Mouse (Mus musculus) megakaryocyte, adult 5-6 weeks (primary cell): ENCODE data around the gene Ppox. TPM values are rescaled to one million over a fixed set of nuclear protein-coding genes. Genes with fewer than 3 reads are reported as not detected.

Source experiments
- total RNA-seq, 2 experiments: library from RNA; stranded (forward) in 1 of 2; stranded (reverse) in 1 of 2; fragments of 153-499, 151-499 nt in 1 of 2; fragments of 221-1000, 200-1000 nt in 1 of 2; gene quantifications; 2 replicates each; pipeline versions ENCODE4 v1.2.3 to v1.2.4; 2015 to 2017

The Ppox gene
- total RNA-seq, 2 experiments from 2014 or later = 14.5 to 26.5 TPM

Other genes with a start within 250 kb of the Ppox start
- 499 and 513 TPM in 2 replicates for gene Fcgr3, start 216.3 kb downstream of the Ppox start, total RNA-seq (2015)
- 540 and 572 TPM in 2 replicates for gene Fcgr3, start 216.3 kb downstream of the Ppox start, total RNA-seq (2017)
- 0.91 and 1.0 TPM in 2 replicates for gene Cfap126, start 167.3 kb downstream of the Ppox start, total RNA-seq (2015)
- gene Cfap126, start 167.3 kb downstream of the Ppox start, total RNA-seq (2017) = 0.59 TPM in 1 of 2 replicates, not detected in the other
- gene Sdhc, start 130.6 kb downstream of the Ppox start, total RNA-seq (2015) = 102 and 130 TPM in 2 replicates
- 34.5 and 43.0 TPM in 2 replicates for gene Sdhc, start 130.6 kb downstream of the Ppox start, total RNA-seq (2017)
- gene Mpz, start 130.5 kb downstream of the Ppox start, total RNA-seq (2015) = not detected in 2 replicates
- not detected in 2 replicates for gene Mpz, start 130.5 kb downstream of the Ppox start, total RNA-seq (2017)
- gene Pcp4l1, start 84.9 kb downstream of the Ppox start, total RNA-seq (2015) = 1.2 and 1.4 TPM in 2 replicates
- 0.44 and 0.73 TPM in 2 replicates for gene Pcp4l1, start 84.9 kb downstream of the Ppox start, total RNA-seq (2017)
- not detected in 2 replicates for gene Nr1i3, start 67.2 kb downstream of the Ppox start, total RNA-seq (2015)
- gene Nr1i3, start 67.2 kb downstream of the Ppox start, total RNA-seq (2017) = 0.04 TPM in 2 replicates
- 7.3 and 8.2 TPM in 2 replicates for gene Tomm40l, start 58.7 kb downstream of the Ppox start, total RNA-seq (2015)
- gene Tomm40l, start 58.7 kb downstream of the Ppox start, total RNA-seq (2017) = 8.5 and 14.4 TPM in 2 replicates
- gene Apoa2, start 56.1 kb downstream of the Ppox start, total RNA-seq (2015) = 0.87 TPM in 1 of 2 replicates, not detected in the other
- not detected in 2 replicates for gene Apoa2, start 56.1 kb downstream of the Ppox start, total RNA-seq (2017)
- gene Fcer1g, start 46.8 kb downstream of the Ppox start, total RNA-seq (2015) = 2,036 and 2,044 TPM in 2 replicates
- gene Fcer1g, start 46.8 kb downstream of the Ppox start, total RNA-seq (2017) = 995 and 1,060 TPM in 2 replicates
- gene Adamts4, start 30.8 kb downstream of the Ppox start, total RNA-seq (2015) = not detected in 2 replicates
- 0.12 TPM in 1 of 2 replicates, not detected in the other for gene Adamts4, start 30.8 kb downstream of the Ppox start, total RNA-seq (2017)
- gene Ndufs2, start 29.8 kb downstream of the Ppox start, total RNA-seq (2015) = 235 and 245 TPM in 2 replicates
- gene Ndufs2, start 29.8 kb downstream of the Ppox start, total RNA-seq (2017) = 276 and 306 TPM in 2 replicates
- 17.8 and 20.4 TPM in 2 replicates for gene B4galt3, start 10.9 kb downstream of the Ppox start, total RNA-seq (2015)
- 28.5 and 33.5 TPM in 2 replicates for gene B4galt3, start 10.9 kb downstream of the Ppox start, total RNA-seq (2017)
- gene Usp21, start 6.8 kb upstream of the Ppox start, total RNA-seq (2015) = 41.1 and 41.9 TPM in 2 replicates
- gene Usp21, start 6.8 kb upstream of the Ppox start, total RNA-seq (2017) = 20.2 and 28.9 TPM in 2 replicates
- 95.3 and 105 TPM in 2 replicates for gene Ufc1, start 13.8 kb upstream of the Ppox start, total RNA-seq (2015)
- gene Ufc1, start 13.8 kb upstream of the Ppox start, total RNA-seq (2017) = 54.6 and 78.6 TPM in 2 replicates
- gene Dedd, start 48.0 kb upstream of the Ppox start, total RNA-seq (2015) = 22.4 and 23.6 TPM in 2 replicates
- 12.1 and 13.1 TPM in 2 replicates for gene Dedd, start 48.0 kb upstream of the Ppox start, total RNA-seq (2017)
- gene Nit1, start 64.5 kb upstream of the Ppox start, total RNA-seq (2015) = 6.5 and 9.7 TPM in 2 replicates
- gene Nit1, start 64.5 kb upstream of the Ppox start, total RNA-seq (2017) = 37.1 and 39.2 TPM in 2 replicates
- gene Pfdn2, start 64.5 kb upstream of the Ppox start, total RNA-seq (2015) = 26.1 and 38.4 TPM in 2 replicates
- 16.0 and 27.3 TPM in 2 replicates for gene Pfdn2, start 64.5 kb upstream of the Ppox start, total RNA-seq (2017)
- 0.09 TPM in 1 of 2 replicates, not detected in the other for gene Klhdc9, start 79.6 kb upstream of the Ppox start, total RNA-seq (2015)
- 0.16 and 0.59 TPM in 2 replicates for gene Klhdc9, start 79.6 kb upstream of the Ppox start, total RNA-seq (2017)
- gene Nectin4, start 88.9 kb upstream of the Ppox start, total RNA-seq (2015) = 0.66 and 1.2 TPM in 2 replicates
- 1.3 and 2.1 TPM in 2 replicates for gene Nectin4, start 88.9 kb upstream of the Ppox start, total RNA-seq (2017)
- gene Arhgap30, start 107.8 kb upstream of the Ppox start, total RNA-seq (2015) = 95.6 and 105 TPM in 2 replicates
- gene Arhgap30, start 107.8 kb upstream of the Ppox start, total RNA-seq (2017) = 231 and 235 TPM in 2 replicates
- gene Usf1, start 130.1 kb upstream of the Ppox start, total RNA-seq (2015) = 23.0 and 27.0 TPM in 2 replicates
- 76.7 and 80.1 TPM in 2 replicates for gene Usf1, start 130.1 kb upstream of the Ppox start, total RNA-seq (2017)
- 3.8 and 4.1 TPM in 2 replicates for gene Tstd1, start 137.7 kb upstream of the Ppox start, total RNA-seq (2015)
- gene Tstd1, start 137.7 kb upstream of the Ppox start, total RNA-seq (2017) = 0.61 and 5.1 TPM in 2 replicates
- gene F11r, start 156.3 kb upstream of the Ppox start, total RNA-seq (2015) = 0.33 and 0.59 TPM in 2 replicates
- not detected in 2 replicates for gene F11r, start 156.3 kb upstream of the Ppox start, total RNA-seq (2017)
- 8.7 and 11.4 TPM in 2 replicates for gene Alyref2, start 222.3 kb upstream of the Ppox start, total RNA-seq (2015)
- 12.7 and 13.2 TPM in 2 replicates for gene Alyref2, start 222.3 kb upstream of the Ppox start, total RNA-seq (2017)